Mouse (Mus musculus): ENCODE results near the gene Slc41a1. TPM values are rescaled to one million over a fixed set of nuclear protein-coding genes. Genes with fewer than 3 reads are reported as not detected.

Slc41a1 gene
- 10.7 and 11.2 TPM in 2 replicates for polyA plus RNA-seq (2014; fragmentation: Nextera tagmentation; extraction: Ambion mirVana)

DNA sequence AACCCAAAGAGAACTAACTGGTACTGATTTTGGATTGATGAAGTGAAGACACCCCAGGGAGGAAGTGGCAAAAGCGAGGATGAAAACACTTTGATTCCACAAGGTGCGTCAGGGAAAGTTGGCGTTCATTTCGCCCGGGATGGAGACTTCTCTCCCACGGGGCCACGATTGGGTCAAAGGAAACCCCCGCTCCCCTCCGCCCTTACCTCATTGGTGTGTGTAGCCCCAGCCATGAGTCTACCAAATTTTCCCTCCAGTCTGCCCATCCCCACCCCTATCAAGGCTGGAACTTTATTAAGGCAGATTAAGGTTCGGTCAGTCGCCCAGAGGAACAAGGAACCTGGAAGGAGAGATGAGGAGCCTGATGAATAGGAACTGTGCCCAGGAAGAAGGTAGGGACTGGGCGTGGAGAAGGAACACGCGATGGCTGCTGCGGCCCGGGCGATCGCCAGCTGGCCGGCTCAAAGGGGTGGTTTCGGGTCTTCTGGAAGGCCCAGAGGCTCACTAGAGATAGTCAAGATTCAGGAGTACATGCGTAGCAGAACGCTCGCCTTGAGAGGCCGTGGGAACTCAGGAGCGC lies at the start of gene Slc41a1:
Slc41a1 (plus strand) TSS at position 287 of the 580 bp plus-strand sequence.
- H3K27me3 ChIP-seq (ENCODE audit: control insufficient read depth, insufficient read depth, low read length), result no peaks in the 10 kb centered on the region
- peak within 1 kb of the TSS; percentile 77 for H3K27ac ChIP-seq (ENCODE audit: low read depth, low read length)
- peak within 1 kb of the TSS; percentile 71 for H3K4me3 ChIP-seq (ENCODE audit: low read length)
- 1% methylated on average over 25 of the region's 25 CpGs for WGBS
- H3K9me3 ChIP-seq (ENCODE audit: control insufficient read depth, low read length), result no peaks in the 10 kb centered on the region
- peaks cover 7% of the 10 kb centered on the region for H3K4me1 ChIP-seq (ENCODE audit: control insufficient read depth, insufficient read depth, low read length)
- peak; percentile 12 for ATAC-seq (ENCODE audit: low FRiP score, low TSS enrichment)
- H3K36me3 ChIP-seq (ENCODE audit: control insufficient read depth, insufficient read depth, low read length), result peaks cover 9% of the 10 kb centered on the region; the same call in 1 of the 2 replicates
- peak within 1 kb of the TSS; percentile 72 for H3K9ac ChIP-seq (ENCODE audit: low read depth, low read length)
- H3K4me2 ChIP-seq (replicated peaks; ENCODE audit: low read depth, low read length), result peak within 1 kb of the TSS; percentile 57

DNA sequence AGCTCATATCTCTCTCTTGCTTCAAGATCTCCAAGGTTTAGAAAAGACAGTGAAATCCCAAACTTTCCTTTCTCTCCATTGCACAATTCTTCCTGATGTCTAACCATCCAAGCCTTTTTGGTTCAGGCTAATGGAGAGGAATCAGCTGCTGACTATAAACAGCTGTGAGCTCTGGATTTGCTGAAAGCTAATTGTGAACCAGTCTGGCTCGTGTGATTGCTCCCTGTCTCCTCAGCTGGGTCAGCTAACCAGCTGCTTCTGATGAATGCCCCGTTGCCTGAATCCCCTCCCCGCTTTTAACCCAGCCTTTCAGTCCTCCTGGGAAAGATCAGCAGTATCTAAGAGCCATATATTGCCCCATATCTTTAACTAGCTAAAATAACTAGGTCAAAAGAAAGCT lies 32.7 kb upstream of the Slc41a1 start:
- Histone ChIP-seq H3K9me3 (ENCODE audit: control insufficient read depth, low read length) (no peaks in the 10 kb centered on the region), H3K27ac (ENCODE audit: low read depth, low read length) (no peak overlapping the region), H3K4me3 (ENCODE audit: low read length) (no peak overlapping the region), H3K9ac (ENCODE audit: low read depth, low read length) (no peak overlapping the region), H3K36me3 (ENCODE audit: control insufficient read depth, insufficient read depth, low read length) (no peaks in the 10 kb centered on the region), H3K4me1 (ENCODE audit: control insufficient read depth, insufficient read depth, low read length) (no peaks in the 10 kb centered on the region), H3K27me3 (ENCODE audit: control insufficient read depth, insufficient read depth, low read length) (no peaks in the 10 kb centered on the region; the same call in 1 of the 2 replicates), H3K4me2 (replicated peaks; ENCODE audit: low read depth, low read length) (no peak overlapping the region)
- WGBS, result 33% methylated on average over 3 of the region's 3 CpGs
- ATAC-seq (ENCODE audit: low FRiP score, low TSS enrichment), result no peak

DNA sequence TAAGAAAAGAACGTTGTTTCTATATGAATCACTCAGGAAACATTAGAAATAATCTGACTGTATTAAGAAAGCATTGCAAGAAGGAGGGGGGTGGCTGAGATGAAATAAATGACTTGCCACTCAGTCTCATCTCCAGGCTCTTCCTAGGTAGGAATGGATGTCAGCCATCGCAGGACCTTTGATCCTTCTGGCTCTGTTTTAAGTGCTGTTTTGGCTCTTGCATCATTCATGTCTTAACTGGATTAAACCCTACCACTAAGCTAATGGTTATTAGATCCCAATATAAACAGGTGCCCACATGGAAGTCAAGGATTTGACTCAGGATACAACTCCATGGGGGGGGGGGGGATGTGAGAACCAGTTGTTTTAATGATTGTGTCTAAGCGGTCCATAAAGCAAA lies 32.1 kb upstream of the Slc41a1 start:
- Histone ChIP-seq H3K4me3 (ENCODE audit: low read length) (no peak overlapping the region), H3K36me3 (ENCODE audit: control insufficient read depth, insufficient read depth, low read length) (no peaks in the 10 kb centered on the region), H3K4me1 (ENCODE audit: control insufficient read depth, insufficient read depth, low read length) (no peaks in the 10 kb centered on the region), H3K4me2 (replicated peaks; ENCODE audit: low read depth, low read length) (no peak overlapping the region), H3K9ac (ENCODE audit: low read depth, low read length) (no peak overlapping the region), H3K27ac (ENCODE audit: low read depth, low read length) (no peak overlapping the region), H3K27me3 (ENCODE audit: control insufficient read depth, insufficient read depth, low read length) (no peaks in the 10 kb centered on the region; the same call in 1 of the 2 replicates), H3K9me3 (ENCODE audit: control insufficient read depth, low read length) (no peaks in the 10 kb centered on the region)
- 86% methylated on average over 3 of the region's 3 CpGs for WGBS
- ATAC-seq (ENCODE audit: low FRiP score, low TSS enrichment), result no peak

DNA sequence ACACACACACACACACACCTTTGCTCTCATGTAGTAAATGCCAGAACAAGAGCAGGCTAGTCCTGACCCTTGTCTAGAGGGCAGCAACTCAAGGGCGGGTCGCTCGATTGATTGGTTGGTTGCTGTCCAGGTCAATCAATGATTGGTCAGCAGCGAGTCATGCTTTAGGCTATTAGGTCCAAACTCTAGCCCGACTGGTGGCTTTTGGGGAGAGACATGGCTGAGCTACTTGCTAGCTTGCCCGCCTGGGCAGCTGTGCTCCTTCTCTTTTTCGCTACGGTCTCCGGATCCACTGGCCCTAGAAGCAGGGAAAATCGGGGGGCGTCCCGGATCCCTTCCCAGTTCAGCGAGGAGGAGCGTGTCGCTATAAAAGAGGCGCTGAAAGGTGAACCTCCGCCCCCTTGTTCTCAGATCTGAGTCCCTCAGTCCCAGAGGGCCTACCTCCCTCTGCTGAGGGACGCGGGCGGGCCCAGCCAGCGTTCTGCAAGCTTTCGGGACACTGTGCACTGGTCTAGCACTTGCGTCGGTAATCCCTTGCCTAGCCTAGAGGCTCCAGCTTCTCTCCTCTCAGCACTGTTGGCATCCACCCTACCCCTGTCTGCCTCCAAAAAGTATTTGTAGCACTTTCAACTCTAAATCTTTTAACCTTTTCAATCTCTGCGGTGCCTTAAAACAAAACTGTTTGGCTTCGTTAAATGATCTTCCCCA lies 29.9 kb upstream of the Slc41a1 start, which contains the start of gene Pm20d1:
Pm20d1 (plus strand) TSS at position 180 of the 708 bp plus-strand sequence.
- H3K27ac ChIP-seq (ENCODE audit: low read depth, low read length), result no peak within 1 kb of the TSS
- H3K9ac ChIP-seq (ENCODE audit: low read depth, low read length), result peak within 1 kb of the TSS; percentile 42
- H3K4me3 ChIP-seq (ENCODE audit: low read length), result peak within 1 kb of the TSS; percentile 30
- H3K4me2 ChIP-seq (replicated peaks; ENCODE audit: low read depth, low read length), result peak within 1 kb of the TSS; percentile 50
- H3K4me1 ChIP-seq (ENCODE audit: control insufficient read depth, insufficient read depth, low read length), result no peaks in the 10 kb centered on the region
- no peaks in the 10 kb centered on the region for H3K36me3 ChIP-seq (ENCODE audit: control insufficient read depth, insufficient read depth, low read length)
- H3K27me3 ChIP-seq (ENCODE audit: control insufficient read depth, insufficient read depth, low read length), result no peaks in the 10 kb centered on the region; the same call in 1 of the 2 replicates
- 6% methylated on average over 26 of the region's 26 CpGs for WGBS
- ATAC-seq (ENCODE audit: low FRiP score, low TSS enrichment), result peak; percentile 84
- H3K9me3 ChIP-seq (ENCODE audit: control insufficient read depth, low read length), result no peaks in the 10 kb centered on the region

DNA sequence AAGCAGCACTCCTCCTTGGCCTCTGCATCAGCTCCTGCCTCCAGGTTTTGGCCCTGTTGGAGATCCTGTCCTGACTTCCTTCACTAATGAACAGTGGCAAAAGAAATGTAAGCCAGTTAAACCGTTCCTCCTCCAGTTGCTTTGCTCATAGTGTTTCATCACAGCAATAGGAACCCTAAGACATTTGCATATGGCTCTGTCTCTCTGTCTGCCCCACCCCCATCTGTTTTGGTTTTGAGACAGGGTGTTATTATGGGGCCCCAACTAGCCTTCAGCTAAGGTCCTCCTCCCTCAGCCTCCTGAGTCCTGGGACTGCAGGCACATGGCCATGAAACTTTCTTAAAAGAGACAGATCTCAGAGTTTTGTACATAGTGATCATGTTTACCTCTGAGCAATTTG lies 27.3 kb upstream of the Slc41a1 start:
- no peak overlapping the region for H3K4me2 ChIP-seq (replicated peaks; ENCODE audit: low read depth, low read length)
- H3K27me3 ChIP-seq (ENCODE audit: control insufficient read depth, insufficient read depth, low read length), result no peaks in the 10 kb centered on the region; the same call in 1 of the 2 replicates
- no peak overlapping the region for H3K9ac ChIP-seq (ENCODE audit: low read depth, low read length)
- H3K9me3 ChIP-seq (ENCODE audit: control insufficient read depth, low read length), result no peaks in the 10 kb centered on the region
- H3K4me3 ChIP-seq (ENCODE audit: low read length), result no peak overlapping the region
- no peak for ATAC-seq (ENCODE audit: low FRiP score, low TSS enrichment)
- no peak overlapping the region for H3K27ac ChIP-seq (ENCODE audit: low read depth, low read length)
- no peaks in the 10 kb centered on the region for H3K36me3 ChIP-seq (ENCODE audit: control insufficient read depth, insufficient read depth, low read length)
- 48% methylated on average over 1 of the region's 1 CpGs for WGBS
- no peaks in the 10 kb centered on the region for H3K4me1 ChIP-seq (ENCODE audit: control insufficient read depth, insufficient read depth, low read length)

DNA sequence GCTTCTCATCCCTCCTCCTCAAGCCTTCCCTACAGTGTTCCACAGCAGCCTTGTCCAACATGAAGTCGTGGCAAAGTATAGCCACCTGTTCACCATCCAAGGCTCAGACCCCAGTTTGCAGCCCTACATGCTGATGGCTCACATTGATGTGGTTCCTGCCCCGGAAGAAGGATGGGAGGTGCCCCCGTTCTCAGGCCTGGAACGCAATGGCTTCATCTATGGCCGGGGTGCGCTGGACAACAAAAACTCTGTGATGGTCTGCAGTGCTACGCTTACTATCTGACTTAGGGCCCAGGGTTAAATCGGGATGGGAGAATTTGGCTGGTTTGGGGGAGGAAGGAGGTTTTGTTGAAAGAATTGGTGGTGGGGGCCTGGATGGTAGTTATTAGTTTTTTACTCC lies 26.2 kb upstream of the Slc41a1 start:
- Histone ChIP-seq H3K27ac (ENCODE audit: low read depth, low read length) (no peak overlapping the region), H3K4me2 (replicated peaks; ENCODE audit: low read depth, low read length) (no peak overlapping the region), H3K36me3 (ENCODE audit: control insufficient read depth, insufficient read depth, low read length) (no peaks in the 10 kb centered on the region), H3K27me3 (ENCODE audit: control insufficient read depth, insufficient read depth, low read length) (no peaks in the 10 kb centered on the region; the same call in 1 of the 2 replicates), H3K9me3 (ENCODE audit: control insufficient read depth, low read length) (no peaks in the 10 kb centered on the region), H3K4me3 (ENCODE audit: low read length) (no peak overlapping the region), H3K9ac (ENCODE audit: low read depth, low read length) (no peak overlapping the region), H3K4me1 (ENCODE audit: control insufficient read depth, insufficient read depth, low read length) (no peaks in the 10 kb centered on the region)
- WGBS, result 88% methylated on average over 8 of the region's 8 CpGs
- ATAC-seq (ENCODE audit: low FRiP score, low TSS enrichment), result no peak

DNA sequence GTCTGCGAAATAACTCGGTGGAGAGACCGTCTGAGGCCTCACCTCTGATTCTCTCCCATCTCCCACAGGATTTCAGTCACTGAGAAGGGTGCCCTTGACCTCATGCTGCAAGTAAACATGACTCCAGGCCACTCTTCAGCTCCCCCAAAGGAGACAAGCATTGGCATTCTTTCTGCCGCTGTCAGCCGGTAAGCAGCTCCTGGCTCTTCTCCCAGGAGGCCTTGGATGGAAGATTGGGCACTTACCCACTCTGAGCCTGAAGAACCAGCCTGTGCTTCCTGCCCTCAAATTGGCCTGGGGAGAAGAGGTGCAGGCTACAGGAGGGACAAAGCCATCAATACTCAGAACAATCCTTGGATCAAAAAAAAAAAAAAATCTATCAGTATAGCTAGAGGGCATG lies 24.6 kb upstream of the Slc41a1 start:
- no peaks in the 10 kb centered on the region for H3K9me3 ChIP-seq (ENCODE audit: control insufficient read depth, low read length)
- H3K36me3 ChIP-seq (ENCODE audit: control insufficient read depth, insufficient read depth, low read length), result no peaks in the 10 kb centered on the region
- WGBS, result 76% methylated on average over 5 of the region's 5 CpGs
- ATAC-seq (ENCODE audit: low FRiP score, low TSS enrichment), result no peak
- no peaks in the 10 kb centered on the region; the same call in 1 of the 2 replicates for H3K27me3 ChIP-seq (ENCODE audit: control insufficient read depth, insufficient read depth, low read length)
- H3K9ac ChIP-seq (ENCODE audit: low read depth, low read length), result no peak overlapping the region
- no peaks in the 10 kb centered on the region for H3K4me1 ChIP-seq (ENCODE audit: control insufficient read depth, insufficient read depth, low read length)
- H3K4me3 ChIP-seq (ENCODE audit: low read length), result no peak overlapping the region
- no peak overlapping the region for H3K4me2 ChIP-seq (replicated peaks; ENCODE audit: low read depth, low read length)
- no peak overlapping the region for H3K27ac ChIP-seq (ENCODE audit: low read depth, low read length)

DNA sequence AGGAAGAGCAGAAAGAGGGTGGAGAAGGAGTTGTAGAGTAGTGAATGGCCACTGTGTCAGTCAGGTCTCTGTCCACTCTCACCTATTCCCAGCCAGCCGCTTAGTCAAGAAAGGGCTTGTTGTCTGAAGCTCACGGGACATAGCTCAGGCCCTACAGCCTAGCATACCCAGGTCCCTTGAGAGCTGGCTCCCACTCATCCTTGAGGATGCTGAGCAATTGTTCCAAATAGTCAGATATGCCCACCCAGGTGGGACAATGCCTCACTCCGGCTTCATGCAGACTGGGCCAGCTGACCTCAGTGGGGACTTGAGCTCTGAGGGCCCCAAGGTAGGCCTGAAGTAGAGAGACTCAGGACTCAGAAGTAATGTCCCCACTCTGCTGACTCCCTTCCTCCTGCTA lies 23.1 kb upstream of the Slc41a1 start:
- WGBS, result 87% methylated on average over 3 of the region's 3 CpGs
- no peak for ATAC-seq (ENCODE audit: low FRiP score, low TSS enrichment)
- H3K27me3 ChIP-seq (ENCODE audit: control insufficient read depth, insufficient read depth, low read length), result no peaks in the 10 kb centered on the region
- H3K9ac ChIP-seq (ENCODE audit: low read depth, low read length), result no peak overlapping the region
- H3K9me3 ChIP-seq (ENCODE audit: control insufficient read depth, low read length), result no peaks in the 10 kb centered on the region
- H3K4me3 ChIP-seq (ENCODE audit: low read length), result no peak overlapping the region
- H3K4me2 ChIP-seq (replicated peaks; ENCODE audit: low read depth, low read length), result no peak overlapping the region
- H3K27ac ChIP-seq (ENCODE audit: low read depth, low read length), result no peak overlapping the region
- H3K4me1 ChIP-seq (ENCODE audit: control insufficient read depth, insufficient read depth, low read length), result no peaks in the 10 kb centered on the region
- H3K36me3 ChIP-seq (ENCODE audit: control insufficient read depth, insufficient read depth, low read length), result no peaks in the 10 kb centered on the region

DNA sequence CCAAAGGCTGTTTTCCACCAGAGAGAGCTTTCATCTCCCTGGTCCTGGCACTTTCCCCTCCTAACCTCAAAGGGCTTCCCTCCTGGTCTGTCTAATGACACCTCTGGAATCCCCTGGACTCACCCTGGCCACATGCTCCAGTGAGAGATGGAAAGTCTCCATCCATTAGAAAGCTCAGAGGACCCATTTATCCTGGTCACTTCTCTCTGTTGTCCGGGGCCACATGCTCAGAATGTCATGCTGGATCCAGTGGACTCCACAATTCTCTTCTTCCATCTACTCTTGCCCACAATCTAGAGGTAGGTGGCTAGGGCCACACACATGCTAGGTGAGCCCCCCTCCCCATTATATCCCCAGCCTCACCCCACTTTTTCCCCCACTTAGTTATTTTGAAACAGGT lies 18.3 kb upstream of the Slc41a1 start:
- Histone ChIP-seq H3K4me1 (ENCODE audit: control insufficient read depth, insufficient read depth, low read length) (no peaks in the 10 kb centered on the region), H3K4me2 (replicated peaks; ENCODE audit: low read depth, low read length) (no peak overlapping the region), H3K36me3 (ENCODE audit: control insufficient read depth, insufficient read depth, low read length) (no peaks in the 10 kb centered on the region), H3K9me3 (ENCODE audit: control insufficient read depth, low read length) (no peaks in the 10 kb centered on the region), H3K27ac (ENCODE audit: low read depth, low read length) (no peak overlapping the region), H3K9ac (ENCODE audit: low read depth, low read length) (no peak overlapping the region), H3K27me3 (ENCODE audit: control insufficient read depth, insufficient read depth, low read length) (no peaks in the 10 kb centered on the region), H3K4me3 (ENCODE audit: low read length) (no peak overlapping the region)
- 76% methylated on average over 1 of the region's 1 CpGs for WGBS
- ATAC-seq (ENCODE audit: low FRiP score, low TSS enrichment), result no peak
